Mouse (Mus musculus) hindbrain, embryonic 15.5 days (tissue): ENCODE data around the gene Prss50. TPM values are rescaled to one million over a fixed set of nuclear protein-coding genes. Genes with fewer than 3 reads are reported as not detected.

Experiments used
- ATAC-seq: fragments of 200-750 bp; cut with Nextera tagmentation; 2 replicates; pipeline ENCODE4 v1.8.0; 2017; ENCODE audit warnings: low read depth, moderate number of reproducible peaks, moderate TSS enrichment; ENCODE audit not compliant: low FRiP score
- H3K27ac ChIP-seq: fragments of 300-500 bp; sonication (generic); replicated peaks from 2 replicates; pipeline ENCODE4 v1.5.1; 2015; ENCODE audit warnings: mild to moderate bottlenecking, inconsistent platforms
- H3K27me3 ChIP-seq: fragments of 300-500 bp; sonication (generic); 2 replicates; pipeline ENCODE4 v1.6.1; 2015; ENCODE audit warnings: control low read depth, inconsistent platforms
- H3K36me3 ChIP-seq: fragments of 300-500 bp; sonication (generic); 2 replicates; pipeline ENCODE4 v1.6.1; 2015; ENCODE audit warnings: control low read depth, inconsistent platforms
- H3K4me1 ChIP-seq: fragments of 300-500 bp; sonication (generic); replicated peaks from 2 replicates; pipeline ENCODE4 v1.6.1; 2015; ENCODE audit warnings: control low read depth, inconsistent platforms
- H3K4me2 ChIP-seq: fragments of 300-500 bp; sonication (generic); 2 replicates; pipeline ENCODE4 v1.6.1; 2015; ENCODE audit warnings: moderate library complexity, mild to moderate bottlenecking, inconsistent platforms
- H3K4me3 ChIP-seq: fragments of 300-500 bp; sonication (generic); 2 replicates; pipeline ENCODE4 v1.5.1; 2015; ENCODE audit warnings: mild to moderate bottlenecking, inconsistent platforms
- H3K9ac ChIP-seq: fragments of 300-500 bp; sonication (generic); 2 replicates; pipeline ENCODE4 v1.6.1; 2015; ENCODE audit warnings: inconsistent platforms
- H3K9me3 ChIP-seq: fragments of 300-500 bp; sonication (generic); 2 replicates; pipeline ENCODE4 v1.6.1; 2016; ENCODE audit warnings: control low read depth, inconsistent platforms
- WGBS: fragments of 180-500 bp; shearing (Covaris S2); methylation state at CpG from one replicate; pipeline ENCODE4 v1.1.7; 2015; 5-methylcytosine and 5-hydroxymethylcytosine counted together
- polyA plus RNA-seq: library from polyadenylated mRNA; unstranded; fragments of >200 nt; fragmentation: Nextera tagmentation; extraction: Ambion mirVana; gene quantifications from 2 replicates; pipeline ENCODE4 v1.2.1, GENCODE M21; 2015

Gene Prss50
- polyA plus RNA-seq, 1 experiment from 2014 or later, result 0.36 TPM

- no peak overlapping the region for H3K9ac ChIP-seq
- H3K9me3 ChIP-seq, result no peaks in the 10 kb centered on the region
- no peak for ATAC-seq
- H3K4me2 ChIP-seq, result no peak overlapping the region
- 0 out of 2 replicates have a peak, but pooled peaks cover 8% of the 10 kb centered on the region for H3K4me1 ChIP-seq
- no peak overlapping the region for H3K4me3 ChIP-seq
- 63% methylated on average over 5 of the region's 5 CpGs for WGBS
- H3K36me3 ChIP-seq, result no peaks in the 10 kb centered on the region
- H3K27me3 ChIP-seq, result no peaks in the 10 kb centered on the region
- H3K27ac ChIP-seq, result no peak overlapping the region
These were observed 37.7 kb downstream of the Prss50 start for GRCm38 (mm10) chr9:110895507-110895906.

GRCm38 (mm10) chr9:110895994-110896393, 38.2 kb downstream of the Prss50 start:
- Histone ChIP-seq H3K9ac (no peak overlapping the region), H3K27me3 (no peaks in the 10 kb centered on the region), H3K4me1 (0 out of 2 replicates have a peak, but pooled peaks cover 8% of the 10 kb centered on the region), H3K9me3 (no peaks in the 10 kb centered on the region), H3K27ac (no peak overlapping the region), H3K4me3 (no peak overlapping the region), H3K4me2 (0 out of 2 replicates have a peak overlapping the region, but pooled peaks have one; percentile 9), H3K36me3 (no peaks in the 10 kb centered on the region)
- ATAC-seq, result no peak
- 19% methylated on average over 7 of the region's 7 CpGs for WGBS

GRCm38 (mm10) chr9:110896595-110896994, 38.8 kb downstream of the Prss50 start:
- H3K9me3 ChIP-seq, result no peaks in the 10 kb centered on the region
- 0 out of 2 replicates have a peak overlapping the region, but pooled peaks have one; percentile 9 for H3K4me2 ChIP-seq
- H3K9ac ChIP-seq, result no peak overlapping the region
- WGBS, result 13% methylated on average over 6 of the region's 6 CpGs
- no peaks in the 10 kb centered on the region for H3K36me3 ChIP-seq
- H3K27ac ChIP-seq, result no peak overlapping the region
- H3K27me3 ChIP-seq, result no peaks in the 10 kb centered on the region
- ATAC-seq, result 0 out of 2 replicates have a peak, but pooled peaks have one; percentile 51
- H3K4me3 ChIP-seq, result no peak overlapping the region
- H3K4me1 ChIP-seq, result 0 out of 2 replicates have a peak, but pooled peaks cover 8% of the 10 kb centered on the region

GRCm38 (mm10) chr9:110899451-110900008, 41.8 kb downstream of the Prss50 start:
- no peak overlapping the region for H3K27ac ChIP-seq
- H3K9ac ChIP-seq, result no peak overlapping the region
- H3K4me3 ChIP-seq, result no peak overlapping the region
- no peaks in the 10 kb centered on the region for H3K9me3 ChIP-seq
- H3K36me3 ChIP-seq, result no peaks in the 10 kb centered on the region
- no peak overlapping the region for H3K4me2 ChIP-seq
- 0 out of 2 replicates have a peak, but pooled peaks cover 8% of the 10 kb centered on the region for H3K4me1 ChIP-seq
- ATAC-seq, result no peak
- 60% methylated on average over 10 of the region's 10 CpGs for WGBS
- no peaks in the 10 kb centered on the region for H3K27me3 ChIP-seq

GRCm38 (mm10) chr9:110901204-110901603, 43.4 kb downstream of the Prss50 start:
- Histone ChIP-seq H3K36me3 (no peaks in the 10 kb centered on the region), H3K9me3 (no peaks in the 10 kb centered on the region), H3K4me2 (no peak overlapping the region), H3K9ac (no peak overlapping the region), H3K4me1 (0 out of 2 replicates have a peak, but pooled peaks cover 3% of the 10 kb centered on the region), H3K27ac (no peak overlapping the region), H3K4me3 (no peak overlapping the region), H3K27me3 (no peaks in the 10 kb centered on the region)
- no peak for ATAC-seq
- WGBS, result 75% methylated on average over 6 of the region's 6 CpGs

- no peak overlapping the region for H3K27ac ChIP-seq
- H3K27me3 ChIP-seq, result no peaks in the 10 kb centered on the region
- no peaks in the 10 kb centered on the region for H3K36me3 ChIP-seq
- 73% methylated on average over 4 of the region's 4 CpGs for WGBS
- no peak overlapping the region for H3K9ac ChIP-seq
- H3K9me3 ChIP-seq, result no peaks in the 10 kb centered on the region
- no peak overlapping the region for H3K4me3 ChIP-seq
- H3K4me1 ChIP-seq, result no peaks in the 10 kb centered on the region
- no peak overlapping the region for H3K4me2 ChIP-seq
- no peak for ATAC-seq
These were observed 44.5 kb downstream of the Prss50 start for GRCm38 (mm10) chr9:110902271-110902670.

- Histone ChIP-seq H3K27ac (no peak overlapping the region), H3K4me2 (no peak overlapping the region)
- ATAC-seq, result no peak
These were observed 49.6 kb downstream of the Prss50 start for GRCm38 (mm10) chr9:110907201-110907837.

GRCm38 (mm10) chr9:110907838-110908630, 50.3 kb downstream of the Prss50 start:
- no peak overlapping the region for H3K27ac ChIP-seq
- no peaks in the 10 kb centered on the region for H3K9me3 ChIP-seq
- no peaks in the 10 kb centered on the region for H3K36me3 ChIP-seq
- no peak overlapping the region for H3K9ac ChIP-seq
- WGBS, result 86% methylated on average over 4 of the region's 4 CpGs
- ATAC-seq, result no peak
- no peaks in the 10 kb centered on the region for H3K27me3 ChIP-seq
- H3K4me1 ChIP-seq, result no peaks in the 10 kb centered on the region
- no peak overlapping the region for H3K4me2 ChIP-seq
- H3K4me3 ChIP-seq, result no peak overlapping the region

More at GRCm38 (mm10) chr9:110907201-110907837, 49.6 kb downstream of the Prss50 start:
- 94% methylated on average over 11 of the region's 11 CpGs for WGBS
- no peaks in the 10 kb centered on the region for H3K9me3 ChIP-seq
- no peak overlapping the region for H3K9ac ChIP-seq
- no peak overlapping the region for H3K4me3 ChIP-seq
- no peaks in the 10 kb centered on the region for H3K27me3 ChIP-seq
- H3K36me3 ChIP-seq, result no peaks in the 10 kb centered on the region
- H3K4me1 ChIP-seq, result no peaks in the 10 kb centered on the region

- no peak overlapping the region for H3K9ac ChIP-seq
- no peaks in the 10 kb centered on the region for H3K36me3 ChIP-seq
- H3K4me3 ChIP-seq, result no peak overlapping the region
- no peaks in the 10 kb centered on the region for H3K27me3 ChIP-seq
- 96% methylated on average over 3 of the region's 3 CpGs for WGBS
- no peaks in the 10 kb centered on the region for H3K4me1 ChIP-seq
- no peak overlapping the region for H3K27ac ChIP-seq
- no peaks in the 10 kb centered on the region for H3K9me3 ChIP-seq
- no peak for ATAC-seq
- H3K4me2 ChIP-seq, result no peak overlapping the region
These were observed 50.9 kb downstream of the Prss50 start for GRCm38 (mm10) chr9:110908631-110909016.

- no peak overlapping the region for H3K27ac ChIP-seq
These were observed 51.7 kb downstream of the Prss50 start for GRCm38 (mm10) chr9:110909371-110909967.

More at GRCm38 (mm10) chr9:110909371-110909967, 51.7 kb downstream of the Prss50 start:
- H3K36me3 ChIP-seq, result no peaks in the 10 kb centered on the region
- WGBS, result 78% methylated on average over 6 of the region's 6 CpGs
- H3K4me3 ChIP-seq, result no peak overlapping the region
- no peaks in the 10 kb centered on the region for H3K4me1 ChIP-seq
- no peak overlapping the region for H3K9ac ChIP-seq
- no peaks in the 10 kb centered on the region for H3K9me3 ChIP-seq
- no peak overlapping the region for H3K4me2 ChIP-seq
- no peak for ATAC-seq
- H3K27me3 ChIP-seq, result no peaks in the 10 kb centered on the region
